Mouse (Mus musculus): ENCODE measurements around the gene Lamc1. TPM values are rescaled to one million over a fixed set of nuclear protein-coding genes. Genes with fewer than 3 reads are reported as not detected.
"Not testable (repeated sequence)": the region's sequence is repeated elsewhere in the genome, so short reads cannot be mapped to it uniquely, and the experiment has no call there.

The Lamc1 gene
- polyA plus RNA-seq, 1 experiment from 2014 or later, result 87.6 TPM

GRCm38 (mm10) chr1:153315121-153315520 lies 17.5 kb downstream of the Lamc1 start:
- H3K27ac ChIP-seq (ENCODE audit: low read depth, low read length), result no peak overlapping the region
- 79% methylated on average over 6 of the region's 6 CpGs for WGBS (ENCODE audit: insufficient replicate concordance)
- no peak overlapping the region for H3K4me2 ChIP-seq
- no peaks in the 10 kb centered on the region for H3K27me3 ChIP-seq (ENCODE audit: control insufficient read depth, insufficient read depth, low read length)
- H3K4me1 ChIP-seq (ENCODE audit: control insufficient read depth, insufficient read depth, low read length), result peaks cover 38% of the 10 kb centered on the region
- H3K9me3 ChIP-seq (replicated peaks; ENCODE audit: control insufficient read depth, low read length), result no peaks in the 10 kb centered on the region
- no peak for ATAC-seq (replicated peaks; ENCODE audit: insufficient number of reproducible peaks, low FRiP score, low TSS enrichment)
- no peaks in the 10 kb centered on the region for H3K36me3 ChIP-seq (ENCODE audit: control insufficient read depth, insufficient read depth, low read length)
- H3K4me3 ChIP-seq (ENCODE audit: low read depth, low read length), result no peak overlapping the region
- no peak overlapping the region for H3K9ac ChIP-seq (ENCODE audit: low read depth, low read length)

- Histone ChIP-seq H3K27ac (ENCODE audit: low read depth, low read length) (no peak overlapping the region), H3K4me3 (ENCODE audit: low read depth, low read length) (no peak overlapping the region), H3K4me2 (no peak overlapping the region), H3K9me3 (replicated peaks; ENCODE audit: control insufficient read depth, low read length) (no peaks in the 10 kb centered on the region), H3K36me3 (ENCODE audit: control insufficient read depth, insufficient read depth, low read length) (no peaks in the 10 kb centered on the region), H3K4me1 (ENCODE audit: control insufficient read depth, insufficient read depth, low read length) (peaks cover 35% of the 10 kb centered on the region), H3K9ac (ENCODE audit: low read depth, low read length) (no peak overlapping the region), H3K27me3 (ENCODE audit: control insufficient read depth, insufficient read depth, low read length) (no peaks in the 10 kb centered on the region)
- ATAC-seq (replicated peaks; ENCODE audit: insufficient number of reproducible peaks, low FRiP score, low TSS enrichment), result no peak
- WGBS (ENCODE audit: insufficient replicate concordance), result 92% methylated on average over 5 of the region's 5 CpGs
These were observed 19.6 kb downstream of the Lamc1 start for GRCm38 (mm10) chr1:153312992-153313391.

- WGBS (ENCODE audit: insufficient replicate concordance), result 84% methylated on average over 5 of the region's 5 CpGs
- H3K4me1 ChIP-seq (ENCODE audit: control insufficient read depth, insufficient read depth, low read length), result peaks cover 28% of the 10 kb centered on the region
- no peaks in the 10 kb centered on the region for H3K27me3 ChIP-seq (ENCODE audit: control insufficient read depth, insufficient read depth, low read length)
- ATAC-seq (replicated peaks; ENCODE audit: insufficient number of reproducible peaks, low FRiP score, low TSS enrichment), result no peak
- H3K36me3 ChIP-seq (ENCODE audit: control insufficient read depth, insufficient read depth, low read length), result no peaks in the 10 kb centered on the region
- no peak overlapping the region for H3K27ac ChIP-seq (ENCODE audit: low read depth, low read length)
- H3K9me3 ChIP-seq (replicated peaks; ENCODE audit: control insufficient read depth, low read length), result no peaks in the 10 kb centered on the region
- H3K4me2 ChIP-seq, result no peak overlapping the region
- no peak overlapping the region for H3K9ac ChIP-seq (ENCODE audit: low read depth, low read length)
- H3K4me3 ChIP-seq (ENCODE audit: low read depth, low read length), result no peak overlapping the region
These were observed 22.4 kb downstream of the Lamc1 start for GRCm38 (mm10) chr1:153310190-153310589.

GRCm38 (mm10) chr1:153309310-153309709 lies 23.3 kb downstream of the Lamc1 start:
- H3K4me1 ChIP-seq (ENCODE audit: control insufficient read depth, insufficient read depth, low read length), result peaks cover 28% of the 10 kb centered on the region
- WGBS (ENCODE audit: insufficient replicate concordance), result 57% methylated on average over 4 of the region's 4 CpGs

GRCm38 (mm10) chr1:153308915-153309296 lies 23.7 kb downstream of the Lamc1 start:
- no peak for ATAC-seq (replicated peaks; ENCODE audit: insufficient number of reproducible peaks, low FRiP score, low TSS enrichment)
- Histone ChIP-seq H3K4me2 (0 out of 2 replicates have a peak overlapping the region, but pooled peaks have one; percentile 24), H3K27ac (ENCODE audit: low read depth, low read length) (peak overlapping the region; percentile 68; the same call in 1 of the 2 replicates), H3K9ac (ENCODE audit: low read depth, low read length) (0 out of 2 replicates have a peak overlapping the region, but pooled peaks have one; percentile 39), H3K4me3 (ENCODE audit: low read depth, low read length) (no peak overlapping the region), H3K9me3 (replicated peaks; ENCODE audit: control insufficient read depth, low read length) (no peaks in the 10 kb centered on the region), H3K36me3 (ENCODE audit: control insufficient read depth, insufficient read depth, low read length) (no peaks in the 10 kb centered on the region), H3K27me3 (ENCODE audit: control insufficient read depth, insufficient read depth, low read length) (no peaks in the 10 kb centered on the region), H3K4me1 (ENCODE audit: control insufficient read depth, insufficient read depth, low read length) (peaks cover 28% of the 10 kb centered on the region)
- 56% methylated on average over 10 of the region's 10 CpGs for WGBS (ENCODE audit: insufficient replicate concordance)

More at GRCm38 (mm10) chr1:153309310-153309709, 23.3 kb downstream of the Lamc1 start:
- no peak for ATAC-seq (replicated peaks; ENCODE audit: insufficient number of reproducible peaks, low FRiP score, low TSS enrichment)
- Histone ChIP-seq H3K27me3 (ENCODE audit: control insufficient read depth, insufficient read depth, low read length) (no peaks in the 10 kb centered on the region), H3K4me3 (ENCODE audit: low read depth, low read length) (no peak overlapping the region), H3K9ac (ENCODE audit: low read depth, low read length) (no peak overlapping the region), H3K27ac (ENCODE audit: low read depth, low read length) (no peak overlapping the region), H3K4me2 (no peak overlapping the region), H3K9me3 (replicated peaks; ENCODE audit: control insufficient read depth, low read length) (no peaks in the 10 kb centered on the region), H3K36me3 (ENCODE audit: control insufficient read depth, insufficient read depth, low read length) (no peaks in the 10 kb centered on the region)

GRCm38 (mm10) chr1:153308179-153308914 lies 24.2 kb downstream of the Lamc1 start:
- peak overlapping the region; percentile 24 for H3K4me2 ChIP-seq
- H3K9ac ChIP-seq (ENCODE audit: low read depth, low read length), result peak overlapping the region; percentile 39; the same call in 1 of the 2 replicates
- no peaks in the 10 kb centered on the region for H3K9me3 ChIP-seq (replicated peaks; ENCODE audit: control insufficient read depth, low read length)
- ATAC-seq (replicated peaks; ENCODE audit: insufficient number of reproducible peaks, low FRiP score, low TSS enrichment), result no peak
- H3K4me1 ChIP-seq (ENCODE audit: control insufficient read depth, insufficient read depth, low read length), result peaks cover 29% of the 10 kb centered on the region
- H3K27ac ChIP-seq (ENCODE audit: low read depth, low read length), result peak overlapping the region; percentile 68
- H3K4me3 ChIP-seq (ENCODE audit: low read depth, low read length), result no peak overlapping the region
- H3K36me3 ChIP-seq (ENCODE audit: control insufficient read depth, insufficient read depth, low read length), result no peaks in the 10 kb centered on the region
- WGBS (ENCODE audit: insufficient replicate concordance), result 50% methylated on average over 9 of the region's 9 CpGs
- H3K27me3 ChIP-seq (ENCODE audit: control insufficient read depth, insufficient read depth, low read length), result no peaks in the 10 kb centered on the region

GRCm38 (mm10) chr1:153307509-153308178 lies 24.9 kb downstream of the Lamc1 start:
- peak overlapping the region; percentile 24; the same call in 1 of the 2 replicates for H3K4me2 ChIP-seq
- ATAC-seq (replicated peaks; ENCODE audit: insufficient number of reproducible peaks, low FRiP score, low TSS enrichment), result no peak

GRCm38 (mm10) chr1:153305728-153306127 lies 26.9 kb downstream of the Lamc1 start:
- WGBS (ENCODE audit: insufficient replicate concordance), result 79% methylated on average over 9 of the region's 9 CpGs
- H3K4me2 ChIP-seq; ATAC-seq (replicated peaks; ENCODE audit: insufficient number of reproducible peaks, low FRiP score, low TSS enrichment); H3K4me3 ChIP-seq (ENCODE audit: low read depth, low read length); H3K36me3 ChIP-seq (ENCODE audit: control insufficient read depth, insufficient read depth, low read length); H3K27me3 ChIP-seq (ENCODE audit: control insufficient read depth, insufficient read depth, low read length); H3K9ac ChIP-seq (ENCODE audit: low read depth, low read length); H3K27ac ChIP-seq (ENCODE audit: low read depth, low read length); H3K9me3 ChIP-seq (replicated peaks; ENCODE audit: control insufficient read depth, low read length): not testable (repeated sequence)
- H3K4me1 ChIP-seq (ENCODE audit: control insufficient read depth, insufficient read depth, low read length), result peaks cover 33% of the 10 kb centered on the region

More at GRCm38 (mm10) chr1:153307509-153308178, 24.9 kb downstream of the Lamc1 start:
- Histone ChIP-seq H3K4me1 (ENCODE audit: control insufficient read depth, insufficient read depth, low read length) (peaks cover 30% of the 10 kb centered on the region), H3K27me3 (ENCODE audit: control insufficient read depth, insufficient read depth, low read length) (no peaks in the 10 kb centered on the region), H3K4me3 (ENCODE audit: low read depth, low read length) (no peak overlapping the region), H3K36me3 (ENCODE audit: control insufficient read depth, insufficient read depth, low read length) (no peaks in the 10 kb centered on the region), H3K9ac (ENCODE audit: low read depth, low read length) (no peak overlapping the region), H3K9me3 (replicated peaks; ENCODE audit: control insufficient read depth, low read length) (no peaks in the 10 kb centered on the region), H3K27ac (ENCODE audit: low read depth, low read length) (peak overlapping the region; percentile 68)
- 61% methylated on average over 12 of the region's 12 CpGs for WGBS (ENCODE audit: insufficient replicate concordance)
